8 mouse cellular contexts compared by ENCODE assay signal in genomic region chr16:96191531-96192506, GRCm38 (mm10). TPM values are rescaled to one million over a fixed set of nuclear protein-coding genes. Genes with fewer than 3 reads are reported as not detected.
A peak's percentile ranks its signal among the peaks of the same experiment; 100 is the strongest.
DNase-seq lines count a peak whose midpoint lies in the region; ATAC-seq and TF ChIP-seq lines count a peak whose summit lies in the region.

Gene Lca5l (minus strand): TSS chr16:96192271.

- peak within 1 kb of the TSS; percentile 56 for H3K27ac ChIP-seq in forebrain, embryonic 16.5 days (ENCODE audit: low read length)
- peak within 1 kb of the TSS; percentile 91 for H3K27ac ChIP-seq in layer of hippocampus, adult 2 months
- peak within 1 kb of the TSS; percentile 86 for H3K27ac ChIP-seq in lung, embryonic 14.5 days (ENCODE audit: low read depth)
- H3K27ac ChIP-seq in olfactory bulb, adult 2 months (ENCODE audit: insufficient read depth, low read depth, low read length), result peak within 1 kb of the TSS; percentile 82
- no peak within 1 kb of the TSS for H3K27ac ChIP-seq in thymus, adult 2 months (ENCODE audit: control insufficient read depth, insufficient read depth, low read length)

- intact Hi-C loops in heart, postnatal 36 days (cut with DNase I), result loop anchor here (2.0 kb wide), 1 partner anchor 31 kb away; no protein-coding TSS in a partner anchor

- ATAC-seq in G1E (ENCODE audit: extremely low read depth, insufficient number of reproducible peaks, low FRiP score, poor library complexity, severe bottlenecking), result peak; percentile 92
- ATAC-seq in forebrain, embryonic 16.5 days, result peak; percentile 99
- ATAC-seq in lung, embryonic 14.5 days (ENCODE audit: insufficient read depth), result peak; percentile 99

- TF ChIP-seq POLR2A in olfactory bulb, adult 2 months (IDR thresholded peaks at IDR 0.05; ENCODE audit: insufficient read depth, low read depth, low read length), result peak; percentile 93
- 0 out of 2 replicates have a peak, but pooled peaks have one; percentile 18 for TF ChIP-seq POLR2A in thymus, adult 2 months (IDR thresholded peaks at IDR 0.05; ENCODE audit: control insufficient read depth, extremely low read depth, insufficient read depth, low read length, poor library complexity)

- peak within 1 kb of the TSS; percentile 88 for H3K4me3 ChIP-seq in G1E (ENCODE audit: low read depth, low read length)
- peak within 1 kb of the TSS; percentile 70 for H3K4me3 ChIP-seq in forebrain, embryonic 16.5 days (replicated peaks; ENCODE audit: low read length)
- H3K4me3 ChIP-seq in layer of hippocampus, adult 2 months, result peak within 1 kb of the TSS; percentile 100
- H3K4me3 ChIP-seq in lung, embryonic 14.5 days (ENCODE audit: low read depth, low read length), result peak within 1 kb of the TSS; percentile 89
- H3K4me3 ChIP-seq in olfactory bulb, adult 2 months (ENCODE audit: insufficient read depth, low read depth, low read length), result peak within 1 kb of the TSS; percentile 73
- peak within 1 kb of the TSS; percentile 95 for H3K4me3 ChIP-seq in thymus, adult 2 months (ENCODE audit: control insufficient read depth, insufficient read depth, low read length)

- DNase-seq in G1E (ENCODE audit: low spot score), result peak; percentile 98
- peak; percentile 100 for DNase-seq in cerebellum, adult 18-20 months
- peak; percentile 99 to 100 for DNase-seq in heart, postnatal 36 days
- peak; percentile 99 to 100 for DNase-seq in layer of hippocampus, adult 2 months (ENCODE audit: low spot score in 2 of 2)
- peak; percentile 100 for DNase-seq in lung, embryonic 14.5 days
- DNase-seq in thymus, adult 2 months, result peak; percentile 99

- no peaks in the 10 kb centered on the region for H3K9me3 ChIP-seq in G1E (replicated peaks)
- no peaks in the 10 kb centered on the region for H3K9me3 ChIP-seq in forebrain, embryonic 16.5 days (ENCODE audit: control insufficient read depth, low read length)
- H3K9me3 ChIP-seq in lung, embryonic 14.5 days (ENCODE audit: low read depth, low read length), result no peaks in the 10 kb centered on the region

- under 1% methylated on average over 77 of the region's 77 CpGs for WGBS in forebrain, embryonic 16.5 days
- WGBS in lung, embryonic 14.5 days, result under 1% methylated on average over 77 of the region's 77 CpGs
- WGBS in olfactory bulb, adult 2 months, result under 1% methylated on average over 77 of the region's 77 CpGs
- 2% methylated on average over 77 of the region's 77 CpGs for WGBS in thymus, adult 2 months

- peak within 1 kb of the TSS; percentile 69 for H3K9ac ChIP-seq in forebrain, embryonic 16.5 days (replicated peaks; ENCODE audit: low read depth, low read length)
- peak within 1 kb of the TSS; percentile 74 for H3K9ac ChIP-seq in lung, embryonic 14.5 days

- peak within 1 kb of the TSS; percentile 59 for H3K4me2 ChIP-seq in forebrain, embryonic 16.5 days (ENCODE audit: low read length)
- H3K4me2 ChIP-seq in lung, embryonic 14.5 days, result peak within 1 kb of the TSS; percentile 83

- no peak for TF ChIP-seq CTCF in G1E (IDR thresholded peaks at IDR 0.05; ENCODE audit: low read depth, low read length)
- no peak for TF ChIP-seq CTCF in layer of hippocampus, adult 2 months (conservative IDR thresholded peaks at IDR 0.05)
- no peak for TF ChIP-seq CTCF in lung, embryonic 14.5 days (IDR thresholded peaks at IDR 0.05; ENCODE audit: low read depth)
- no peak for TF ChIP-seq CTCF in olfactory bulb, adult 2 months (IDR thresholded peaks at IDR 0.05; ENCODE audit: insufficient read depth, low read depth, low read length)
- TF ChIP-seq CTCF in thymus, adult 2 months (IDR thresholded peaks at IDR 0.05; ENCODE audit: borderline replicate concordance, control insufficient read depth, extremely low read depth, insufficient read depth, low read length, poor library complexity), result no peak

- peaks cover 17% of the 10 kb centered on the region for H3K4me1 ChIP-seq in G1E (ENCODE audit: insufficient read depth, low read depth, low read length)
- H3K4me1 ChIP-seq in forebrain, embryonic 16.5 days (replicated peaks; ENCODE audit: control insufficient read depth, insufficient read depth, low read length), result peaks cover 4% of the 10 kb centered on the region; the same call in 1 of the 2 replicates
- H3K4me1 ChIP-seq in lung, embryonic 14.5 days (ENCODE audit: insufficient read depth), result no peaks in the 10 kb centered on the region
- 0 out of 2 replicates have a peak, but pooled peaks cover 2% of the 10 kb centered on the region for H3K4me1 ChIP-seq in olfactory bulb, adult 2 months (ENCODE audit: control insufficient read depth, insufficient read depth, low read length)
- peaks cover 4% of the 10 kb centered on the region; the same call in 1 of the 2 replicates for H3K4me1 ChIP-seq in thymus, adult 2 months (replicated peaks; ENCODE audit: control insufficient read depth, insufficient read depth, low read length)

- no peaks in the 10 kb centered on the region for H3K36me3 ChIP-seq in G1E (replicated peaks)
- no peaks in the 10 kb centered on the region for H3K36me3 ChIP-seq in forebrain, embryonic 16.5 days (ENCODE audit: control insufficient read depth, insufficient read depth)
- H3K36me3 ChIP-seq in lung, embryonic 14.5 days (ENCODE audit: insufficient read depth), result no peaks in the 10 kb centered on the region
- H3K36me3 ChIP-seq in thymus, adult 2 months (ENCODE audit: control insufficient read depth, insufficient read depth, low read length), result no peaks in the 10 kb centered on the region

- H3K27me3 ChIP-seq in G1E (ENCODE audit: insufficient read depth, low read length), result peaks cover 11% of the 10 kb centered on the region
- H3K27me3 ChIP-seq in forebrain, embryonic 16.5 days (replicated peaks; ENCODE audit: control insufficient read depth, insufficient read depth, low read length), result no peaks in the 10 kb centered on the region
- no peaks in the 10 kb centered on the region for H3K27me3 ChIP-seq in lung, embryonic 14.5 days (ENCODE audit: insufficient read depth, low read length)
- H3K27me3 ChIP-seq in thymus, adult 2 months (ENCODE audit: control insufficient read depth, insufficient read depth, low read length), result no peaks in the 10 kb centered on the region

RNA-seq across cellular contexts. Expression of gene Lca5l, which starts in this region (rescaled TPM):
- total RNA-seq in G1E (2014; fragmentation: Nextera tagmentation) (0.53 and 0.60 TPM in 2 replicates), G1E (2017) (0.12 and 0.16 TPM in 2 replicates)
- polyA plus RNA-seq in G1E (2012), result not detected in 2 replicates
- 0.76 and 1.2 TPM in 2 replicates for polyA plus RNA-seq in forebrain, embryonic 16.5 days (2015; fragmentation: Nextera tagmentation; extraction: Ambion mirVana)
- under 1 TPM; 0.38 to 0.53 TPM for total RNA-seq in heart, postnatal 36 days (2021)
- total RNA-seq in layer of hippocampus, adult 2 months (2021), result 1 to 10 TPM; 2.4 to 2.7 TPM
- 1.1 and 1.9 TPM in 2 replicates for polyA plus RNA-seq in lung, embryonic 14.5 days (2014; fragmentation: Nextera tagmentation; extraction: Ambion mirVana)
- not detected in 2 replicates for polyA plus RNA-seq in olfactory bulb, adult 2 months (2012; ENCODE audit: insufficient read depth, insufficient read length, low replicate concordance, missing spikeins)
- 0.18 and 0.34 TPM in 2 replicates for polyA plus RNA-seq in thymus, adult 2 months (2012; rRNA removed)

Comparison
In these comparisons a context has a peak if more than half of its experiments do, and no peak if none do; other contexts are left out.
1. Peak in DNase-seq, ATAC-seq and H3K4me3 ChIP-seq in G1E; RNA of the gene not detected or under 1 TPM.
2. Peak in DNase-seq in heart, postnatal 36 days; RNA of the gene not detected or under 1 TPM.
3. Peak in DNase-seq and H3K4me3 ChIP-seq in thymus, adult 2 months; RNA of the gene not detected or under 1 TPM.